Mouse (Mus musculus) ES-E14 (cell line): ENCODE measurements around the gene Bcl2l10.

Experiments used
- CHD2 ChIP-seq: IDR thresholded peaks from 2 replicates; pipeline ENCODE4 v1.6.1; 2014; ENCODE audit warnings: mild to moderate bottlenecking, low read depth, low read length, inconsistent platforms
- HCFC1 ChIP-seq: IDR thresholded peaks from 2 replicates; pipeline ENCODE4 v1.6.1; 2012; ENCODE audit warnings: low read length, inconsistent platforms, borderline replicate concordance; ENCODE audit not compliant: insufficient read depth
- MAFK ChIP-seq: IDR thresholded peaks from 2 replicates; pipeline ENCODE4 v1.6.1; 2014; ENCODE audit warnings: mild to moderate bottlenecking, low read depth, low read length, inconsistent platforms; ENCODE audit not compliant: insufficient read depth
- ZC3H11A ChIP-seq: IDR thresholded peaks from 2 replicates; pipeline ENCODE4 v1.6.1; 2012; ENCODE audit warnings: low read depth, mild to moderate bottlenecking, inconsistent platforms, low read length, borderline replicate concordance
- ZNF384 ChIP-seq: IDR thresholded peaks from 2 replicates; pipeline ENCODE4 v1.6.1; 2012; ENCODE audit warnings: low read depth, low read length, inconsistent platforms

DNA sequence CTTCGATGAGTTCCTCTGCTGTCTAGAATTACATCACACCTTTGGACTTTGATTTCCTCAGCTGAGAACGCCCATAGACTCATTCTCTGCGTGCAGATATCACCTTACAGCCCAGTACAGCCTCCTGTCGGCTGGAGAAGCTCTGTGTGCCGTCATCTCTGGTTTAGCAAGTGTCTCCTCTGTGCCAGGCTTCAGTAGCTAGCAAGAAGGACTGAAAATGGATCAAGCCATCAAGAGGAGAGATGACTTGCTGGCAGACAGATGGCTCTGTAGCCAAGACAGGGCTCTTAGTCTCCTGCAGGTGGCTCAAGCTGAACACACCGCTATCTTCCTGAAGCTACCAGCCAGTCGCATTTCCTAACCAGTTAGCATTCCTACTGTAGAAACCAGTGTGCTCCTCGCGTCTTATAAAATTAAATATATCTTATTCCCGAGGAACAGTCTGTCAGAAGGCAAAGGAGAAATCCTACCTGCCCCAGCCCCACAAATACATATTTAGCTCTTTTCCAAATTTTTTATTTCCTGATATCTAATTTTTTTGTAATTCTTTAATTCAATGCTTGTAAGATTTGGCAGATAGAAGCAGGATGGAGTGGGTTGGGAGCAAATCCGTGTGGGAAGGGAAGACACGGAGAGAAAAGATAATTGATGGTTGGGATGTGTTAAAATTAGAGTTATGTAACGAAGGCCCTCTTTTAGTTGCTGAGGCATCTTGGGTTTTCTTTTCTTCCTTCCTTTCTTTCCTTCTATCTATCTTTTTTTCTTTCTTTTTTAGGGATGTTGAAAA, 25.3 kb upstream of the Bcl2l10 start:
- TF ChIP-seq HCFC1, result no peak
- no peak for TF ChIP-seq ZC3H11A
- no peak for TF ChIP-seq CHD2
- no peak for TF ChIP-seq ZNF384
- no peak for TF ChIP-seq MAFK
